Mouse (Mus musculus) ES-E14 (cell line): ENCODE results near the gene Speer3. TPM values are rescaled to one million over a fixed set of nuclear protein-coding genes. Genes with fewer than 3 reads are reported as not detected.
"Not testable (repeated sequence)": the region's sequence is repeated elsewhere in the genome, so short reads cannot be mapped to it uniquely, and the experiment has no call there.

Source experiments
- DNase-seq: peaks from one replicate; pipeline ENCODE4 v3.0.0-alpha.2; 2013; ENCODE audit warnings: low read depth, low spot score
- H3K27ac ChIP-seq: 2 replicates; pipeline ENCODE4 v1.5.1; 2012; ENCODE audit warnings: low read depth, mild to moderate bottlenecking, low read length, moderate library complexity, mixed read lengths; ENCODE audit not compliant: poor library complexity, insufficient read depth, severe bottlenecking
- H3K36me3 ChIP-seq: 2 replicates; pipeline ENCODE4 v1.6.1; 2012; ENCODE audit warnings: mild to moderate bottlenecking, low read length, moderate library complexity, mixed read lengths; ENCODE audit not compliant: control insufficient read depth, poor library complexity, insufficient read depth, severe bottlenecking
- H3K4me1 ChIP-seq, 2 experiments: fragments of 150-350 bp in 1 of 2; sonication (generic) in 1 of 2; 2 replicates each; pipeline ENCODE4 v1.6.1; 2012; ENCODE audit warnings: low read length in 2 of 2, mild to moderate bottlenecking in 1 of 2, mixed read lengths in 1 of 2; ENCODE audit not compliant: control insufficient read depth in 2 of 2, insufficient read depth in 2 of 2, poor library complexity in 1 of 2
- H3K4me3 ChIP-seq, 2 experiments: fragments of 150-350 bp in 1 of 2; sonication (generic) in 1 of 2; 2 replicates each; pipeline ENCODE4 v1.5.1; 2012; ENCODE audit warnings: low read length in 2 of 2, low read depth in 1 of 2, mild to moderate bottlenecking in 1 of 2, mixed read lengths in 1 of 2; ENCODE audit not compliant: insufficient read depth in 1 of 2, poor library complexity in 1 of 2, severe bottlenecking in 1 of 2
- H3K9ac ChIP-seq: 2 replicates; pipeline ENCODE4 v1.6.1; 2012; ENCODE audit warnings: low read depth, mild to moderate bottlenecking, low read length, mixed read lengths; ENCODE audit not compliant: poor library complexity, insufficient read depth, severe bottlenecking
- H3K9me3 ChIP-seq: fragments of 150-350 bp; sonication (generic); 2 replicates; pipeline ENCODE4 v1.6.1; 2012; ENCODE audit warnings: low read depth, mild to moderate bottlenecking, low read length; ENCODE audit not compliant: control insufficient read depth, insufficient read depth
- CHD2 ChIP-seq: IDR thresholded peaks from 2 replicates; pipeline ENCODE4 v1.6.1; 2014; ENCODE audit warnings: mild to moderate bottlenecking, low read depth, low read length, inconsistent platforms
- HCFC1 ChIP-seq: IDR thresholded peaks from 2 replicates; pipeline ENCODE4 v1.6.1; 2012; ENCODE audit warnings: low read length, inconsistent platforms, borderline replicate concordance; ENCODE audit not compliant: insufficient read depth
- MAFK ChIP-seq: IDR thresholded peaks from 2 replicates; pipeline ENCODE4 v1.6.1; 2014; ENCODE audit warnings: mild to moderate bottlenecking, low read depth, low read length, inconsistent platforms; ENCODE audit not compliant: insufficient read depth
- ZC3H11A ChIP-seq: IDR thresholded peaks from 2 replicates; pipeline ENCODE4 v1.6.1; 2012; ENCODE audit warnings: low read depth, mild to moderate bottlenecking, inconsistent platforms, low read length, borderline replicate concordance
- ZNF384 ChIP-seq: IDR thresholded peaks from 2 replicates; pipeline ENCODE4 v1.6.1; 2012; ENCODE audit warnings: low read depth, low read length, inconsistent platforms
- in situ Hi-C, 2 experiments: fragments of 600-800 bp; cut with MboI; formaldehyde crosslinking; loops; one replicate each; pipeline ENCODE4 v1.15.1; 2025; ENCODE audit warnings: low sequenced_read_pairs in 2 of 2, inconsistent platforms in 1 of 2; ENCODE audit not compliant: unreplicated experiment in 2 of 2
- total RNA-seq: library from RNA; depleted of rRNA; stranded (reverse); fragments of 300-350 nt; gene quantifications from 2 replicates; pipeline ENCODE4 v1.2.3, GENCODE M21; 2012; rRNA removed

Gene Speer3
- total RNA-seq: not detected in 2 replicates

- Histone ChIP-seq H3K27ac (no peak within 1 kb of the TSS), H3K9me3 (no peaks in the 10 kb centered on the region), H3K4me1 (no peaks in the 10 kb centered on the region), H3K36me3 (no peaks in the 10 kb centered on the region), H3K4me3 (no peak within 1 kb of the TSS), H3K9ac (no peak within 1 kb of the TSS)
- in situ Hi-C loops: no loop called here
- no peak for TF ChIP-seq HCFC1
- no peak for TF ChIP-seq CHD2
- no peak for TF ChIP-seq MAFK
- no peak for TF ChIP-seq ZC3H11A
- TF ChIP-seq ZNF384: no peak
- DNase-seq: no peak
These were observed at the start of gene Speer3 for GRCm38 (mm10) chr5:13791319-13791718. Gene Speer3, plus strand, starts transcription at chr5:13791619.

DNA sequence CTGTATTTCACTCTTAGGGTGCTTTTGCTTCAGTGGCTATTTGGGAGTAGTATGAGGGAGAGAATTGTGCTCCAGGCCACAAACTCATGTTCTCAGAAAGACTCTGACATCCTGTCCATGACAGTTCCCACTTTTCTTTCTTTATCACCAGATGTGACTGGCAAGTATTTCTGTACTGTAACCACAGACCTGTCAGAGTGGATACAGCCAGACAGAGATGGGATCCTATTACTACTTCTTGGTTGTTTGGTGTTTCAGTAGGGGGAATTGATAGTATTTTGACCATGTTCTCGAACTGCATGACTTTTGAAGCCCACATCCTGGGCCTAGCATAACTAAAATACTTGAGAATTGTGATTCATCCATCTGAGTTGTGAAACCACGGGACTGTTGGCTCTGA, 19.1 kb downstream of the Speer3 start:
- H3K27ac ChIP-seq, H3K9me3 ChIP-seq, H3K36me3 ChIP-seq, H3K4me1 ChIP-seq, DNase-seq, H3K9ac ChIP-seq, H3K4me3 ChIP-seq, in situ Hi-C loops: not testable (repeated sequence)

DNA sequence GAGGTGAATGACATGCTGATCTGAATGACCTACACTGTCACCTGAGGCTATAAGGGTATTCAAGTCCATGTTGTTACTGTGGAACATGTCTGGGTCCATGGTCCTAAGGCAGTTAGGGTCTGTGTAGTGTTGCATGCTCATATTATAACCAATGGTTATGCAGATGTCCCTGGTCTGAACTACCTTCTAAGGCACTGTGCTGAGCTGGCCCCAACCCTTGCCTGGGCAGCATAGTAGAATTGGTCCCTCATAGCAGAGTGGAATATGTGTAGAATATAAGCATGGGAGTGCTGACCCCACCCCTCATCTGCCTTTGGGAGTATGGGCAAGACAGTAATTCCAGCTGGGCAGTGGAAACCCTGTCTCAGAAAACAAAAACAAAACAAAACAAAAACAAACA, 33.7 kb downstream of the Speer3 start:
- Histone ChIP-seq H3K36me3 (no peaks in the 10 kb centered on the region), H3K27ac (no peak overlapping the region), H3K4me3 (no peak overlapping the region), H3K9me3 (no peaks in the 10 kb centered on the region), H3K4me1 (no peaks in the 10 kb centered on the region), H3K9ac (no peak overlapping the region)
- no peak for DNase-seq
- in situ Hi-C loops: no loop called here
- TF ChIP-seq ZNF384: no peak
- TF ChIP-seq CHD2: no peak
- no peak for TF ChIP-seq HCFC1
- no peak for TF ChIP-seq ZC3H11A
- no peak for TF ChIP-seq MAFK

GRCm38 (mm10) chr5:13826708-13827107, 35.3 kb downstream of the Speer3 start:
- DNase-seq: no peak
- H3K27ac ChIP-seq: no peak overlapping the region
- in situ Hi-C loops: no loop called here
- no peaks in the 10 kb centered on the region for H3K36me3 ChIP-seq
- no peak overlapping the region for H3K4me3 ChIP-seq
- no peaks in the 10 kb centered on the region for H3K9me3 ChIP-seq
- no peak overlapping the region for H3K9ac ChIP-seq
- H3K4me1 ChIP-seq: no peaks in the 10 kb centered on the region
- TF ChIP-seq MAFK (no peak), ZC3H11A (no peak), HCFC1 (no peak), ZNF384 (no peak), CHD2 (no peak)

DNA sequence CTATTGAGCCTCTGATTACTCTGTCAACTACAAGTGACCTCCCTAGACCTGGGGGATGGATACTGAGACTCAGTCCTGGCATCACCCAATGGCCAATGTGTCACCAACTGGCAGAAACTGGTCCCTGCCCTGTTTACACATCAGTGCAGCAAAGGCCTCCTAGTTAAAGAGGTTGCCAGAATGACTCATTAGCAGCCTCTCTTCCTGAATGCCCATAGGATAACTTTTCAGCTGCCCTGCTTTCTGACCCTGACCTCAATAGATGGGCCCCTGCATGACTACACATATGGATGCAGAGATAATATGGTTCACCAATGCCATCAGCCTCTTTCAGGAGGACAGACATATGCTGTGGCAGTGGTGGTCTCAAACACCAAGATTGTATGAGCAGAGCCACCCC, 52.9 kb downstream of the Speer3 start:
- Histone ChIP-seq H3K9ac (no peak overlapping the region), H3K9me3 (no peaks in the 10 kb centered on the region), H3K36me3 (no peaks in the 10 kb centered on the region), H3K4me1 (no peaks in the 10 kb centered on the region), H3K27ac (no peak overlapping the region), H3K4me3 (no peak overlapping the region)
- no peak for DNase-seq
- in situ Hi-C loops: no loop called here
- no peak for TF ChIP-seq MAFK
- TF ChIP-seq ZC3H11A: no peak
- no peak for TF ChIP-seq CHD2
- no peak for TF ChIP-seq ZNF384

Other genes with a start within 250 kb of the Speer3 start
- gene Sema3e, start 233.7 kb downstream of the Speer3 start, total RNA-seq: 24.6 and 25.9 TPM in 2 replicates